Mouse (Mus musculus): Measurements from ENCODE around the gene Scaf1. TPM values are rescaled to one million over a fixed set of nuclear protein-coding genes. Genes with fewer than 3 reads are reported as not detected.

The Scaf1 gene
- 46.2 and 47.2 TPM in 2 replicates for polyA plus RNA-seq (2015; fragmentation: Nextera tagmentation; extraction: Ambion mirVana)

DNA sequence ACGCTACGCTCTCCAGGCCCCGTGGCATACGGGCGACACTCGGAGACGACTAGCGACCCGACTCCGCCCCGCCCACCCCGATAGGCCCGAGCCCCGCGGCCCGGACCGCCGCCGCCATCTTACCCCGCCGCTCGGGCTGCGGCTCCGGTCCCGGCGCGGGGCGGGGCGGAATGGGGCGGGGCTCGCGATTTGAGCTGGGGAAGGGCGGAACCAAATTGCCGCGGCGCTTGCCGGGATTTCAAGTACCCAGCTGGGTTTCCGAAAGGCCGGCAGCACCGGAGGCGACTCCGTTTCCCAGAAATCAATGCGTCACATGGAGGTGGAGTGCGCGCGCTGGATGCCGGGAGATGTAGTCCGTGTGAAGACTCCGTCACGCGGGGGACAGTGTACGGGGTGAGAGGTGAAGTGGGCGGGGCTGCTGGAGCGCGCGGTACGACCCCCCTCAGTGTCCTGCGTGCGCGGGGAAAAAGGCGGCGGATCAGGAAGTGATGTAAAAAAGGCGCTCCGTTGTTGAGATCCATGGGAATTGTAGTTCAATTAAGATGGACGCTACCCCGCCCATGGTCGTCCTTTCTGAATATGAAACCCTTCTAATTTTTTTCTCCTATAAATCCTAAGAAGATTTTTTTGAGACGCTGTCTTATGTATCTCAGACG lies at the start of gene Scaf1:
TSS of gene Scaf1 (minus strand) at position 407 of the 656 bp plus-strand sequence.
- WGBS, result under 1% methylated on average over 67 of the region's 69 CpGs
- H3K9ac ChIP-seq, result peak within 1 kb of the TSS; percentile 87
- H3K9me3 ChIP-seq, result no peaks in the 10 kb centered on the region
- peak; percentile 94 for ATAC-seq (ENCODE audit: low read depth)
- peak within 1 kb of the TSS; percentile 90 for H3K27ac ChIP-seq (replicated peaks)
- H3K4me1 ChIP-seq (replicated peaks), result peaks cover 51% of the 10 kb centered on the region
- H3K4me3 ChIP-seq, result peak within 1 kb of the TSS; percentile 80
- peak within 1 kb of the TSS; percentile 78 for H3K4me2 ChIP-seq
- H3K36me3 ChIP-seq, result peaks cover 25% of the 10 kb centered on the region
- H3K27me3 ChIP-seq, result no peaks in the 10 kb centered on the region

DNA sequence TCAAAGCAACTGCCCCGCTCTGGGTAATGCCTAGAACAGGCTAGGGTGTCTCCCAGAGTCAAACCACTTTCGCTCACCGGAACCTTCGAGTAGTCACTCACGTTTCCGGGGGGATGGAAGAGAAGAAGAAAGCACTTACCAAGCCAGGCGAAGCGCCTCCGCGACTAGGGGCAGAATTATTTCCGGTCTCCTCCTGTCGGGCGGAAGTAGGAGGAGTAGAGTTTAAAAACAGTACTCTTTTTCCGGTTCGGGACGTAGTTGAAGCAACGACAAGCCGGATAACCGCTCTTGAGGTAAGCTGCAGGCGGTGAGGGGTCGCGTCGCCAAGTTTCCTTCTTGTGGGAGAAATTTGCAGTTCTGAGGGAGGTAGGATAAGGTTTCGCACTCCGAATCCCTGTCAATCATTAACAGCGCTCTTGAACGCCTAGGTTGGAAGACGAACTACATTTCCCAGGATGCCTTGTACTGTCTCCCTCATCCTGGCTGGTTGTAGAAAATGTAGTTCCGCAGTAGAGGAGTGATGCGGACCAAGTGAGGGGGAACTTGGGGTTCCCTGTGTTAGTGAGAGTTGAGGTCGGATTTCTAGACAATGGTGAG lies 46.2 kb upstream of the Scaf1 start, which contains the start of the genes Nosip and Prrg2:
TSS of gene Nosip (plus strand) at position 191 of the 597 bp plus-strand sequence.
TSS of gene Prrg2 (minus strand) at position 439 of the 597 bp plus-strand sequence.
- no peaks in the 10 kb centered on the region for H3K27me3 ChIP-seq
- H3K4me1 ChIP-seq (replicated peaks), result peaks cover 38% of the 10 kb centered on the region
- peak within 1 kb of the TSS; percentile 66 for H3K4me3 ChIP-seq
- H3K4me2 ChIP-seq, result peak within 1 kb of the TSS; percentile 62
- H3K27ac ChIP-seq (replicated peaks), result peak within 1 kb of the TSS; percentile 93
- H3K9ac ChIP-seq, result peak within 1 kb of the TSS; percentile 76
- ATAC-seq (ENCODE audit: low read depth), result peak; percentile 90
- H3K36me3 ChIP-seq, result no peaks in the 10 kb centered on the region
- WGBS, result 1% methylated on average over 31 of the region's 31 CpGs
- H3K9me3 ChIP-seq, result no peaks in the 10 kb centered on the region

DNA sequence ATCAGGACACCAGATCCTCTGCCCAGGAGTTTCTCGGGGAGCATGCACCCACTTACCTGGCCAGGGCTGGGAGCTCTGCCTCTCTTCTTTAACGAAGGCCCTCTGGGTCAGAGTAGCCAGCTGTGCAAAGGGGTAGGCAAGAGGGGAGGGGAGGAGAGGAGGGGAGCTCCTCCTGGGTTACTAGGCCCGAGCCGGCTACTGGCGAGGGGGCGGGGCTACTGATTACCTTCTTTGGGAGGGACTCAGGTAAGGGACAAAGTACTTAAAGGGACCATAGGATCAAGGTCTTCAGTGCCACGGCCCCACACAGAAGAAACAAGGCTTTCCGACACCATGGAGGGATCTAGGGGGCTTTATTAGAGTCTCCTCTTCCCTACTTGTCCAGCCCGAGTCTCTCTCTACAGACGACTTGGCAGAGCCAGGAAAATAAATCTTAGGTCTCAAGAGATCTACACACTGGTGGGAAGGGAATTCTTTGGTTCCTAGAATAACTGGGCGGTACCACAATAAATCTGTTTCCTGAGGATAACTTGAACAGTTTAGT lies 45.4 kb upstream of the Scaf1 start:
- no peaks in the 10 kb centered on the region for H3K9me3 ChIP-seq
- no peaks in the 10 kb centered on the region for H3K36me3 ChIP-seq
- H3K9ac ChIP-seq, result peak overlapping the region; percentile 76
- 16% methylated on average over 11 of the region's 11 CpGs for WGBS
- peaks cover 38% of the 10 kb centered on the region for H3K4me1 ChIP-seq (replicated peaks)
- ATAC-seq (ENCODE audit: low read depth), result peak; percentile 7; the same call in 1 of the 2 replicates
- H3K27ac ChIP-seq (replicated peaks), result peak overlapping the region; percentile 93
- no peaks in the 10 kb centered on the region for H3K27me3 ChIP-seq
- H3K4me2 ChIP-seq, result peak overlapping the region; percentile 62
- peak overlapping the region; percentile 66 for H3K4me3 ChIP-seq

- no peaks in the 10 kb centered on the region for H3K27me3 ChIP-seq
- H3K4me2 ChIP-seq, result 0 out of 2 replicates have a peak overlapping the region, but pooled peaks have one; percentile 62
- H3K9me3 ChIP-seq, result no peaks in the 10 kb centered on the region
- H3K36me3 ChIP-seq, result no peaks in the 10 kb centered on the region
- no peak overlapping the region for H3K27ac ChIP-seq (replicated peaks)
- no peak for ATAC-seq (ENCODE audit: low read depth)
- 94% methylated on average over 6 of the region's 6 CpGs for WGBS
- no peak overlapping the region for H3K9ac ChIP-seq
- H3K4me3 ChIP-seq, result no peak overlapping the region
- H3K4me1 ChIP-seq (replicated peaks), result peaks cover 38% of the 10 kb centered on the region
Observed at GRCm38 (mm10) chr7:45060632-45061122, 44.5 kb upstream of the Scaf1 start.

DNA sequence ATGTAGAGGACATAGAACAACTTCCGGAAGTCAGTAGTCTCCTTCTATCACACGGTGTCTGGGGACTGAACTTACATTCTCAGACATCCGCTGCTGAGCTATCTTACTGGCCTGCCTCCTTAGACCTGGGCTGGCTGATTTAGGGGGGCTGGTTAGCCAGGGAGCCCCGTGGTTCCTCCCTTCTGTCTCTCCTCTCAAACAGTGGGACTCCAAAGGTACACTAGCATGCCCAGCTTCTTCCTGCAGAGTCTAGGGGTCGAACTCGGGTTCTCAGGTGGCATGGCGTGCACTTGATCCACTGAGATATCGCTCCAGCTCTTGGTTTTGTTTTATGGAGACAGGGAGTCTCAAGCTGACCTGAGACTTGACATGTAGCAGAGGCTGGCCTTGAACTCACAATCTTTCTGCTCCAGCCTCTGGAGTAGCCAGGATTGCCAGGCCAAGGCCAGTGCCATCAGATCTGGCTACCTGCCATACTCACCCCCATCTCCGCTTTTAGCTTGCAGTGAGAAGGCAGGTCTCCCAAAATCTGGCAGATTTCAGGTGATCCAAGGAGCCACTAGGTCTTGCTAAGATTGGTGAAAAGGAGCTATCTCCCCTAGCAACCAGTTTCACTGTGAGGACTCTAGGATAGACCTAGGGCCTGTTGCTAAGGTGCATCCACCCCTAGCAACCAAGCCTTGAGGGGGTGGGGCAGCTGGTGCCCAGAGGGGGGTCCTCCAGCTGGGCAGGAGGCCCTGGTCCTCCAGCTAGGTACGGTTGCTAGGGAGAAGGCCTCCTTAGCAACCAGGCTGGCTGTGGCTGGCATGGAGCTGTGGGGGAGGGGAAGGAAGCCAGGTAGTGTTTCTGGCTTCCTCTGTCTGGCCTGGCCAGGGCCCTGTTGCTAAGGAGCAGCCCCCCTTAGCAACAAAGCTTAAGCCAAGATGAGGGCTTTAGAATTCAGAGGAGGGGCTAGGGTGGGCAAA lies 42.7 kb upstream of the Scaf1 start:
- WGBS, result 79% methylated on average over 10 of the region's 10 CpGs
- Histone ChIP-seq H3K9me3 (no peaks in the 10 kb centered on the region), H3K4me1 (replicated peaks) (peaks cover 33% of the 10 kb centered on the region), H3K4me3 (no peak overlapping the region), H3K36me3 (no peaks in the 10 kb centered on the region), H3K9ac (peak overlapping the region; percentile 43; the same call in 1 of the 2 replicates), H3K27me3 (no peaks in the 10 kb centered on the region), H3K27ac (replicated peaks) (peak overlapping the region; percentile 67), H3K4me2 (no peak overlapping the region)
- no peak for ATAC-seq (ENCODE audit: low read depth)

DNA sequence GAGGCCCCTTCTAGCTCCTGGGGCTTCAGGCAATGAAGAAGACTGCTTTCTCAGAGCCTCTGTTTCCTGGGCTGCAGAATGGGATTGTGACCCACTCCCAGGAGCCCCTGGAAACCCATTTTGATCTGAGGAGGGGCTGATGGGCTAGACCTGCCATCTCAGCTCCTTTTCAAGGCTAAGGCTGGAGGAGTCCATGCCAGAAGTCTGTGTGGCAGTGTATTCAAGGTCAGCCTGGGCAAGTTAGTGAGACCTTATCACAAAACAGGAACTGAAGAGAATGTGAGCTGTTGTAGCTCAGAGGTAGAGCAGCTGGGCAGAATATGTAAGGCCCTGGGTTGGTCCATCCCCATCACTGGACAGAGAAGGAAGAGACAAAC lies 40.8 kb upstream of the Scaf1 start:
- Histone ChIP-seq H3K9me3 (no peaks in the 10 kb centered on the region), H3K27me3 (no peaks in the 10 kb centered on the region), H3K4me2 (no peak overlapping the region), H3K4me1 (replicated peaks) (peaks cover 28% of the 10 kb centered on the region), H3K4me3 (no peak overlapping the region), H3K27ac (replicated peaks) (no peak overlapping the region), H3K36me3 (no peaks in the 10 kb centered on the region), H3K9ac (no peak overlapping the region)
- ATAC-seq (ENCODE audit: low read depth), result no peak

GRCm38 (mm10) chr7:45056329-45056971 lies 40.3 kb upstream of the Scaf1 start:
- Histone ChIP-seq H3K27ac (replicated peaks) (no peak overlapping the region), H3K4me1 (replicated peaks) (peaks cover 28% of the 10 kb centered on the region), H3K9ac (no peak overlapping the region), H3K4me2 (no peak overlapping the region), H3K36me3 (no peaks in the 10 kb centered on the region), H3K4me3 (no peak overlapping the region), H3K27me3 (no peaks in the 10 kb centered on the region), H3K9me3 (no peaks in the 10 kb centered on the region)
- 72% methylated on average over 14 of the region's 14 CpGs for WGBS
- no peak for ATAC-seq (ENCODE audit: low read depth)

DNA sequence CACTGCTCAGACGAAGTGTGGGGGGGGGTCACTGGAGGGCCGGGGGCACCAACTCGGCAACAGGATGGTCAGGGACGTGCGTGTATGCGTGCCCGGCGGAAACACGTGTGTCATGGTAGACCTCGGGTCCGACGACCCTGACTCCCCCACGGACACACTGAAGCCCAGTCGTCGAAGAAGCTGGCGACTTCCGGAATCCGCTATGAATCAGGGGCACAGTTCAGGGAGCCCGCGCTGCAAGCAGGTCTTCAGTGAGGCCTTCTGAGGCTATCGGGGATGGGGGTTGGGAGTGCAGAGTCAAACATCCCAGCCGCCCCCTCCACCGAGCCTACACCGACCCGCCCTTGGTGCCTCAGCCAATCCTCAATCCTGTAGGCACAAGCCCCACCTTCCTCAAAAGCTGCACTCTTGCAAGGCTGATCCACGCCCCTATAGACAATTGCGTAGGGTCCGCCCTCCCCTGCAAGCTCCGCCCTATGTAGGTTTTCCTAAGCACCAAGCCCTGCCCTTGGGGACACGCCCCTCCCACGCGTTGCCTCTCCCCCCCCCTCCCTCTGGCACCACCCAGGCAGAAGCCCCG lies 37.9 kb upstream of the Scaf1 start:
- ATAC-seq (ENCODE audit: low read depth), result peak; percentile 91
- peak overlapping the region; percentile 89 for H3K4me3 ChIP-seq
- peak overlapping the region; percentile 94 for H3K9ac ChIP-seq
- no peaks in the 10 kb centered on the region for H3K9me3 ChIP-seq
- H3K4me1 ChIP-seq (replicated peaks), result peaks cover 38% of the 10 kb centered on the region
- H3K27me3 ChIP-seq, result no peaks in the 10 kb centered on the region
- H3K4me2 ChIP-seq, result peak overlapping the region; percentile 99
- WGBS, result under 1% methylated on average over 33 of the region's 33 CpGs
- peaks cover 18% of the 10 kb centered on the region for H3K36me3 ChIP-seq
- peak overlapping the region; percentile 100 for H3K27ac ChIP-seq (replicated peaks)

DNA sequence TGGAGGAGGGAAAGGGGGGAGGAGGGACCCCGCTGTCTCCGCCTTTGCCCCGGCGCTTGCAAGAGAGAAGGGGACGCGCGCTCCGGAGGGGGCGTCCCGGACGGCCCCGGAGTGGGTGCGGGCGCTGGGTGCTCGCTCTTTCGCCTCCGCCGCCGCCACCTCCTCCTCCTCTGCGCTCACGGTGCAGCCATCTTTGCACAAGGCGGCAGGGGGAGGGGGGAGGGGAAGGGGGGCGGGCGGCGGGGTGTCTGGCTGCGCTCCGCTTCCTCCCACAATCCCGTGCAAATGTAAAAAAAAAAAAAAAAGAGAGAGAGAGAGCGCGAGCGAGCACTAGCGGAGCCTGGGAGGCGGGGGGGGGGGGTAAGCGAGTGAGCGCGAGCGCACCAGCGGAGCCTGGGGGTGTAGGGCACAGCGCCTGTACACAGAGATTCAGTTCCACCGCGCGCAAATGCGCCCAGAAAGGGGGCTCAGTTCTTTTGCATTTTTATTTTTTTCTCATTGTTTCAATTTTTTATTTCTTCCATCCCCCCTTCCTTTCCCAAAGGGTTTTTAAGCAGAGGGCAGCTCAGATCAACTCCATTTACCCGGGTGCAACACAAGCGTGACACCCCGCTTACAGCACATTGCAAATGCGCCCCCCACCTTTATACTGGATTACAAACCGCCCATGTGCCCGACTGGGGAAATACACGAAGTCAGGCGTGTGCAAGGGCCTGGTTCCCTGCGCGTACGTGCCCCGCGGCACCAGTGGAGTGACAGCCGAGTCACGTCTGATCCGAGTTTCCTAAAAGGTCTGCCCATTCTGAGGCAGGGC lies 37.2 kb upstream of the Scaf1 start:
- peaks cover 25% of the 10 kb centered on the region for H3K36me3 ChIP-seq
- peak overlapping the region; percentile 89 for H3K4me3 ChIP-seq
- H3K4me2 ChIP-seq, result peak overlapping the region; percentile 99
- H3K27me3 ChIP-seq, result no peaks in the 10 kb centered on the region
- H3K4me1 ChIP-seq (replicated peaks), result peaks cover 32% of the 10 kb centered on the region
- no peaks in the 10 kb centered on the region for H3K9me3 ChIP-seq
- under 1% methylated on average over 35 of the region's 59 CpGs for WGBS
- H3K9ac ChIP-seq, result peak overlapping the region; percentile 94
- peak overlapping the region; percentile 100 for H3K27ac ChIP-seq (replicated peaks)
- ATAC-seq (ENCODE audit: low read depth), result peak; percentile 62

- Histone ChIP-seq H3K9ac (peak within 1 kb of the TSS; percentile 94), H3K4me1 (replicated peaks) (peaks cover 32% of the 10 kb centered on the region), H3K9me3 (no peaks in the 10 kb centered on the region), H3K4me2 (peak within 1 kb of the TSS; percentile 99), H3K27ac (replicated peaks) (peak within 1 kb of the TSS; percentile 100), H3K4me3 (peak within 1 kb of the TSS; percentile 89), H3K36me3 (peaks cover 31% of the 10 kb centered on the region), H3K27me3 (no peaks in the 10 kb centered on the region)
- no peak for ATAC-seq (ENCODE audit: low read depth)
- 0% methylated on average over 11 of the region's 18 CpGs for WGBS
Observed at GRCm38 (mm10) chr7:45052862-45053116, 36.6 kb upstream of the Scaf1 start, which contains the start of gene Prr12. Gene Prr12 (minus strand): TSS chr7:45052881.
